Mouse (Mus musculus): ENCODE results near the gene Smarcb1. TPM values are rescaled to one million over a fixed set of nuclear protein-coding genes. Genes with fewer than 3 reads are reported as not detected.
A peak's percentile ranks its signal among the peaks of the same experiment; 100 is the strongest.

The Smarcb1 gene
- polyA plus RNA-seq, 1 experiment from 2014 or later = 93.7 TPM

GRCm38 (mm10) chr10:75883232-75883552 is 38.2 kb downstream of the Smarcb1 start:
- Histone ChIP-seq H3K27ac (no peak overlapping the region), H3K4me2 (peak overlapping the region; percentile 50), H3K27me3 (no peaks in the 10 kb centered on the region), H3K4me3 (0 out of 2 replicates have a peak overlapping the region, but pooled peaks have one; percentile 17), H3K9me3 (replicated peaks) (no peaks in the 10 kb centered on the region), H3K9ac (0 out of 2 replicates have a peak overlapping the region, but pooled peaks have one; percentile 47), H3K36me3 (no peaks in the 10 kb centered on the region), H3K4me1 (replicated peaks) (peaks cover 6% of the 10 kb centered on the region)
- WGBS = under 1% methylated on average over 10 of the region's 10 CpGs
- peak; percentile 75 for ATAC-seq (replicated peaks; ENCODE audit: insufficient number of reproducible peaks, insufficient read depth, low FRiP score, low read depth)

GRCm38 (mm10) chr10:75882433-75883231 is 38.8 kb downstream of the Smarcb1 start:
- Histone ChIP-seq H3K4me3 (0 out of 2 replicates have a peak overlapping the region, but pooled peaks have one; percentile 17), H3K9me3 (replicated peaks) (no peaks in the 10 kb centered on the region), H3K4me2 (peak overlapping the region; percentile 50), H3K9ac (0 out of 2 replicates have a peak overlapping the region, but pooled peaks have one; percentile 47), H3K4me1 (replicated peaks) (peaks cover 6% of the 10 kb centered on the region), H3K27ac (no peak overlapping the region), H3K27me3 (no peaks in the 10 kb centered on the region), H3K36me3 (no peaks in the 10 kb centered on the region)
- no peak for ATAC-seq (replicated peaks; ENCODE audit: insufficient number of reproducible peaks, insufficient read depth, low FRiP score, low read depth)
- WGBS = 17% methylated on average over 15 of the region's 15 CpGs

- no peaks in the 10 kb centered on the region for H3K9me3 ChIP-seq (replicated peaks)
- no peaks in the 10 kb centered on the region for H3K36me3 ChIP-seq
- H3K4me1 ChIP-seq (replicated peaks) = peaks cover 6% of the 10 kb centered on the region
- 28% methylated on average over 20 of the region's 20 CpGs for WGBS
- no peak overlapping the region for H3K9ac ChIP-seq
- ATAC-seq (replicated peaks; ENCODE audit: insufficient number of reproducible peaks, insufficient read depth, low FRiP score, low read depth) = no peak
- H3K27ac ChIP-seq = peak overlapping the region; percentile 25
- no peaks in the 10 kb centered on the region for H3K27me3 ChIP-seq
- no peak overlapping the region for H3K4me3 ChIP-seq
- H3K4me2 ChIP-seq = no peak overlapping the region
These were observed 39.6 kb downstream of the Smarcb1 start for GRCm38 (mm10) chr10:75881578-75882432.

DNA sequence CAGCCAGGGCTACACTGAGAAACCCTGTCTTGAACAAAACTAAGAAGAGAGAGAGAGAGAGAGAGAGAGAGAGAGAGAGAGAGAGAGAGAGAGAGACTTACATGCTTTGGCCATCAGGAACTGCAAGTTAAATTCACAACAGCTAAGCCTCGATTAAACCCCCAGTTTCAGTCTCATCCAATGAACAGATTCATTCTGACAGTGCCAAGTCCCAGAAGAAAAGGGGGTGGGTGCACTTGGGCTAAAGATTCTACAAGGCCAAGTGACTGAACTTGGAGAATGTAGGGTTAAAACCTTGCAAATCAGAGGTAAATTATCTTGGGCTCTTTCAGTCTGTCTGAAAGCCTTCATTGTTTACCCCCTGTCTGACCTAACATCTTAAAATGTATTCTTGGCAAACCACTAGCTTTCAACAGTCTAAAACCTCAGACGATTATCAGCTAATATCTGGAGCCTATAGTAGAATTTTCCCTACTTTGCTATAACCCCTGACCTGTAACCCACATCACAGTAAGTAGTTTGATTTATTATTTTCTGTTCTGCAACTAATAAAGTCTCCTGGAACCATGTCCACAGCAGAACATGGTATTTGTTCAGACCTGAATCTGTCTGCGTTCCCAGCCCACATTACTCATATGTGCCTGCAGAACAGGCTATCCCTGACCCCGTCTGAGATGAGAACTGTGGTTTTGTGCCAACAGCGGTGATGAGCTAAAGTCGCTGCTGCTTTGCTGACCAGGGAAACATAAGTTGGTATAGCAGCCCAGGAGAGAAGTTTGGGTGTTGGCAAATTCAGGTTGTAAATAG is 40.4 kb downstream of the Smarcb1 start:
- Histone ChIP-seq H3K4me1 (replicated peaks) (peaks cover 6% of the 10 kb centered on the region), H3K4me2 (no peak overlapping the region), H3K4me3 (no peak overlapping the region), H3K9ac (no peak overlapping the region), H3K9me3 (replicated peaks) (no peaks in the 10 kb centered on the region), H3K36me3 (no peaks in the 10 kb centered on the region), H3K27me3 (no peaks in the 10 kb centered on the region), H3K27ac (peak overlapping the region; percentile 25)
- no peak for ATAC-seq (replicated peaks; ENCODE audit: insufficient number of reproducible peaks, insufficient read depth, low FRiP score, low read depth)
- 57% methylated on average over 6 of the region's 6 CpGs for WGBS

- H3K9ac ChIP-seq = no peak overlapping the region
- no peak overlapping the region for H3K4me2 ChIP-seq
- no peak for ATAC-seq (replicated peaks; ENCODE audit: insufficient number of reproducible peaks, insufficient read depth, low FRiP score, low read depth)
- no peaks in the 10 kb centered on the region for H3K9me3 ChIP-seq (replicated peaks)
- 90% methylated on average over 10 of the region's 10 CpGs for WGBS
- no peaks in the 10 kb centered on the region for H3K36me3 ChIP-seq
- H3K4me1 ChIP-seq (replicated peaks) = peaks cover 6% of the 10 kb centered on the region
- no peak overlapping the region for H3K4me3 ChIP-seq
- no peaks in the 10 kb centered on the region for H3K27me3 ChIP-seq
- no peak overlapping the region for H3K27ac ChIP-seq
These were observed 41.1 kb downstream of the Smarcb1 start for GRCm38 (mm10) chr10:75880351-75880750.

GRCm38 (mm10) chr10:75878836-75879235 is 42.6 kb downstream of the Smarcb1 start:
- Histone ChIP-seq H3K9ac (no peak overlapping the region), H3K9me3 (replicated peaks) (no peaks in the 10 kb centered on the region), H3K36me3 (no peaks in the 10 kb centered on the region), H3K4me1 (replicated peaks) (peaks cover 6% of the 10 kb centered on the region), H3K4me2 (no peak overlapping the region), H3K4me3 (no peak overlapping the region), H3K27ac (no peak overlapping the region), H3K27me3 (no peaks in the 10 kb centered on the region)
- 81% methylated on average over 3 of the region's 3 CpGs for WGBS
- no peak for ATAC-seq (replicated peaks; ENCODE audit: insufficient number of reproducible peaks, insufficient read depth, low FRiP score, low read depth)

GRCm38 (mm10) chr10:75873543-75874170 is 47.8 kb downstream of the Smarcb1 start:
- 35% methylated on average over 10 of the region's 10 CpGs for WGBS
- Histone ChIP-seq H3K4me1 (replicated peaks) (peaks cover 14% of the 10 kb centered on the region), H3K9me3 (replicated peaks) (no peaks in the 10 kb centered on the region), H3K27me3 (no peaks in the 10 kb centered on the region), H3K9ac (no peak overlapping the region), H3K4me3 (no peak overlapping the region), H3K36me3 (no peaks in the 10 kb centered on the region), H3K27ac (peak overlapping the region; percentile 74), H3K4me2 (peak overlapping the region; percentile 63)
- no peak for ATAC-seq (replicated peaks; ENCODE audit: insufficient number of reproducible peaks, insufficient read depth, low FRiP score, low read depth)

DNA sequence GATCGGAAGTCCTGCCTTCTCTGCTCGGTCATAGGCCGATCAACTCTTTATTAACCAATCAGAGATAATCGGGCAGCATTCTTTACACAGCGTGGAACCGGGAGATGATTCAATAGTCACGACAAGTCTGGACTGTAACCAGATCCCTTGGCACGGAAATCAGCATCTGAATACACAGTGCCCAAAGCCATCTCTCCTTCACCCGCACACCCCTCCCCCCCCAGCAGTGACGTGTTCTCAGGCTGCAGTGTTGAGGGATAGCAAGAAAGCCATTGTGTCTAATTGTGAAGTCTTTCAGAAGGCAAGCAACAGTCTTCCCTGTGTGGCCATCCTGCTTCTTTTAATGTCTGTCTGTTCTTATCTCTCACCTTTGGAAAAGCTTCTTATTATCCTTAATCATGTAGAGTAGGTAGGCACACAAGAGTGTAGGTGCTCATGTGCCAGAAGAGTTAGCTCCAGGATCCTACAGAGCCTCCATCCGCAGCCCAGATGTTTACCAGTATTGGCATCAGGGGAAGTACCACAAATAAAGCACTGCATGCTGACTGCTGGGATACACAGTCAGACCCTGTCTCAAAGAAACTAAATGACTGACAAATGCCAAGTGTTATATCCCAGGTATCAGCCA is 48.4 kb downstream of the Smarcb1 start:
- WGBS = 3% methylated on average over 11 of the region's 11 CpGs
- ATAC-seq (replicated peaks; ENCODE audit: insufficient number of reproducible peaks, insufficient read depth, low FRiP score, low read depth) = peak; percentile 94
- peak overlapping the region; percentile 44 for H3K4me3 ChIP-seq
- H3K27ac ChIP-seq = peak overlapping the region; percentile 74
- H3K4me2 ChIP-seq = peak overlapping the region; percentile 63
- H3K4me1 ChIP-seq (replicated peaks) = peaks cover 14% of the 10 kb centered on the region
- 0 out of 2 replicates have a peak overlapping the region, but pooled peaks have one; percentile 43 for H3K9ac ChIP-seq
- H3K36me3 ChIP-seq = no peaks in the 10 kb centered on the region
- H3K9me3 ChIP-seq (replicated peaks) = no peaks in the 10 kb centered on the region
- H3K27me3 ChIP-seq = no peaks in the 10 kb centered on the region

- H3K9me3 ChIP-seq (replicated peaks) = no peaks in the 10 kb centered on the region
- no peaks in the 10 kb centered on the region for H3K36me3 ChIP-seq
- peak overlapping the region; percentile 63 for H3K4me2 ChIP-seq
- no peak for ATAC-seq (replicated peaks; ENCODE audit: insufficient number of reproducible peaks, insufficient read depth, low FRiP score, low read depth)
- WGBS = 32% methylated on average over 10 of the region's 10 CpGs
- no peaks in the 10 kb centered on the region for H3K27me3 ChIP-seq
- H3K27ac ChIP-seq = peak overlapping the region; percentile 74
- H3K4me3 ChIP-seq = peak overlapping the region; percentile 44
- H3K4me1 ChIP-seq (replicated peaks) = peaks cover 14% of the 10 kb centered on the region
- H3K9ac ChIP-seq = 0 out of 2 replicates have a peak overlapping the region, but pooled peaks have one; percentile 43
These were observed 49.1 kb downstream of the Smarcb1 start for GRCm38 (mm10) chr10:75872025-75872914.

Measured in heart, embryonic 15.5 days (tissue).